Mouse (Mus musculus): ENCODE measurements around the gene Gpr37l1. TPM values are rescaled to one million over a fixed set of nuclear protein-coding genes. Genes with fewer than 3 reads are reported as not detected.
"Not testable (repeated sequence)": the region's sequence is repeated elsewhere in the genome, so short reads cannot be mapped to it uniquely, and the experiment has no call there.

Gpr37l1 gene
- total RNA-seq, 2 experiments from 2014 or later = 193 to 194 TPM

DNA sequence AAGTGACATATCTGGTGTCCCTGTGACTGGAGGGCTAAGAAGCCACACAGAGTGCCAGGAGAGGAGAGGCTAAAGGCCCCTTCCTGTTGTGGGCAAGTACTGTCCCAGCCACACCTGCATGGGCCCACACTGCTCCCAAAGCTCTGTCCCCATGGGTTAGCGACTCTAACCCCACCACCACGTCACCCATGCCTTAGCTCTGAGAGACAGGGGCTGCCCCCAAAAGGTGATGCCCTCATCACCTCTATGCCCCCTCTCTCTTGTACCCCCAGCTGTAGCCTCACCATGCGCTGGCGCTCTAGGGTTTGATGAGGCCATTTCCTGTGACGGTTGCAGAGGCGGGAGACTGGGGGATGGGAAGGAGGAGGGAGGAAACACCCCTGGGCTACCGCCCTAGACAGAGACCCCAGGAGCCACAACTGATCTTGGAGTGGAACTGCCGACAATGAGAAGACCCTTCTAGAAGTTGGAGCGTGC is 34.5 kb downstream of the Gpr37l1 start:
- H3K27ac ChIP-seq = no peak overlapping the region
- no peak for DNase-seq (ENCODE audit: low spot score in 2 of 2)
- TF ChIP-seq CTCF (conservative IDR thresholded peaks at IDR 0.05) = no peak
- no peak overlapping the region for H3K4me3 ChIP-seq

DNA sequence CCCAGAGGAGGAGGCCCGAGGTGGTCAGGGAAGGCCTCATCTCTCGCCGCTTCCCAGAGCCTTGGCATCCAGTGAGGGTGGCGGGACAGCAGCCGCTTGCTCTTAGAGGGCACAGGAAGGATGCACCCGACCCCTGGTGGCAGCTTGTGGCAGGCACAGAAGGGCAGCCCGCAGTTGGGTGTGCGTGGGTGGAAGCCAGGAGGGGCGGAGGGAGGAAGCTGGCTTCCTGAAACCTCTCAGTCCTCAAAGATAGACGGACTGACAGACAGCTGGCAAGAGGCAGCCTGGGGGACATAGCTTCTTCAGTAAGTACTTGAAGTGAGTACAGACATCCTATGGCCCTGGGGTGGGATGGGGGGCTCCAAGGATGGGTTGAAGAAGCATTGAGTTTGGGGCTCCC is 35.0 kb downstream of the Gpr37l1 start, which contains the start of gene Ptpn7:
Gene Ptpn7, plus strand, starts transcription at position 228 of the 400 bp plus-strand sequence.
- TF ChIP-seq CTCF (conservative IDR thresholded peaks at IDR 0.05) = peak; percentile 78
- Histone ChIP-seq H3K27ac (no peak within 1 kb of the TSS), H3K4me3 (no peak within 1 kb of the TSS)
- DNase-seq (ENCODE audit: low spot score in 2 of 2) = no peak

DNA sequence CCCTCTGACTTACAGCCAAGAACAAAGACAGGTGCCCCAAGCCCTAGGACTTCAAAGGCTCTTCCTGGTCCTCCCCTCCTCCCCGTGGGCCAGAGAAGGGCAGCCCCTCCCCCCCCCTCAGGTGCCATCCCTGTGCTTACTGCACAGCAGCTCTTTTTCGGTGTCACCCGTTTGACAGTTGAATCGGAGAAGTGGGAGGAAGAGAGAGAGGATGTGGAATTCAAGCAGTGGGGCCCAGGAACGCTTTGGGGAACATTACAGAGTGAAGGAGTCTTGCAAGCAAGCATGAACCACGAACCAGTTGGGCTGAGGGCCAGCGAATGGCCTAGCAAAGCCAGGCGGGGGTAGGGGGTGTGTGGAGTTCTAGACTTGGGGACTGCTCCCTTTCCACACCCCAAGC is 35.9 kb downstream of the Gpr37l1 start:
- Histone ChIP-seq H3K4me3 (no peak overlapping the region), H3K27ac (no peak overlapping the region)
- TF ChIP-seq CTCF (conservative IDR thresholded peaks at IDR 0.05) = no peak
- no peak for DNase-seq (ENCODE audit: low spot score in 2 of 2)

DNA sequence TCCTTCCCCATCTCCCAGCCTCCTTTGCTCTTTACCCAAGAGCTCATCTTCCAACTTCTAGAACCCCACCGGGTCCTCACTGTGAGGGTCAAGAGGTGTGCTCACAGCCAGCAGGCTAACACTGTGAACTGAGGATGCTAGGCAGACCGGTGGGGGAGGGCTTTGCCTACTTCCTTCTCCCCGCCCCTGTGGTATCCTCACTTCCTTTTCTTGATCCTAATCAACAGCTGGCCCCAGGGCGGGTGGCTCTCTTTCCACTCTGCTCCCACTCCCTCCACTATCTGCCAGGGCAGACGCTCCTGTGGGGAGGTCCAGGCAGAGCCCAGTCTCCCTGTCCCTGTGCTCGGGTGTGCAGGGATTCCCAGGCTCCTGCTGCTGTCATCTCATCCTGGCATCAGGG is 36.4 kb downstream of the Gpr37l1 start:
- Histone ChIP-seq H3K4me3 (no peak overlapping the region), H3K27ac (no peak overlapping the region)
- TF ChIP-seq CTCF (conservative IDR thresholded peaks at IDR 0.05) = no peak
- no peak for DNase-seq (ENCODE audit: low spot score in 2 of 2)

DNA sequence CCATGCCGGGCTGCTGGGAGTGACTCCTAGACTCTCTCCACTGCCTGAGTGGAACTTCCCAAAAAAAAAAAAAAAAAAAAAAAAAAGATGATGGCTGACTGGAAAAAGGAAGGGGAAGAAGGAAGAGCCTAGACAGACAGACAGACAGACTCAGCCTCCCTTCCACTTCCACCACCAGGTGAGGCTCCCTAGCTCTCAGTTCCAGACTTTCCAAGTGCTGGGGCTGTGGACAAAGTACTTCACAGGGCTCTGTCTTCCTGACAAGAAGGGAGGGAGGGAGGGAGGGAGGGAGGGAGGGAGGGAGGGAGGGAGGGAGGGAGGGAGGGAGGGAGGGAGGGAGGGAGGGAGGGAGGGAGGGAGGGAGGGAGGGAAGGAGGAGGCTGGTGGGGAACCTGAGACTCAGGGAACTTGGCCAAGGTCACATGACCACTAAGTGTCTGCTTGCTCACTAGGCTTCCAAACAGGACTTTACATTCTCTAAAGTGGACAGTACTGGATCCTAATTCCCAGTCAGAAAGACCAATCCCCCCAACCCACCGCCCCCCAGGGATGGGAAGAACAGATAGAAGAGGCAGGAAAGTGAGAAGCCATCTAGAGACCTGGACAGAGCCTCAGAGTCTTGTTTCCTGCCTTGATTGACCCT is 37.0 kb downstream of the Gpr37l1 start:
- DNase-seq (ENCODE audit: low spot score in 2 of 2) = no peak
- Histone ChIP-seq H3K4me3 (no peak overlapping the region), H3K27ac (no peak overlapping the region)
- peak; percentile 11; the same call in 1 of the 2 replicates for TF ChIP-seq CTCF (conservative IDR thresholded peaks at IDR 0.05)

DNA sequence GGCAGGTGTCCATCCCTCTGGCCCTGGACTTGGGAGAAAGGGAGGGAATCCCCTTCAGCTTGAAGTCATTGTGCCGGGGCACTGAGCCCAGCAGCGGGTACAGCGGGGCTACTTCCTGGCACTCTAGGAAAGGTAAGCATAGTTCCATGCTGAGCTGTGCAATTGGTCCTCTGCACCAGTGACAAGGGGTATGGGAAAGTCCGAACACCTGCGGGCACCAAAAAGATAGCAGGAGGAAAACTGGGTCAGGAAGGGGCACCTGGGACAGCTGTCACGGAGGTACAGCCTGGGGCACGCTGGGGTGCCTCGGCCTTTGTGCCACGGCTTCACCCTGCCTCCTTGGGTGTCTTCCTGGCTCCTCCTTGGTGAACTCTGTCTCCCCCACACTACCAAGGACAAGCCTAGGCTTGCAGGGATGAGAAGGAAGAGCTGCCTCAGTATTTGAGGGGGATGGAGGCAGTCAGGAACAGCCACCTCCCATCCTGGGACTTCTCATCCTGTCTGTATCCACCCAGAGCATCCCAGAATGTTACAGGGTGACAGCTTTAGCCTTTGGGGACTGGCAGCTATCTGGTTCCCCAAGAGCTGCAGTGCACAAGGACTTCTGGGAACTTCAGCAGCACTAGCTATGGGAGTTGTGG is 37.8 kb downstream of the Gpr37l1 start:
- DNase-seq (ENCODE audit: low spot score in 2 of 2) = no peak
- H3K27ac ChIP-seq = no peak overlapping the region

DNA sequence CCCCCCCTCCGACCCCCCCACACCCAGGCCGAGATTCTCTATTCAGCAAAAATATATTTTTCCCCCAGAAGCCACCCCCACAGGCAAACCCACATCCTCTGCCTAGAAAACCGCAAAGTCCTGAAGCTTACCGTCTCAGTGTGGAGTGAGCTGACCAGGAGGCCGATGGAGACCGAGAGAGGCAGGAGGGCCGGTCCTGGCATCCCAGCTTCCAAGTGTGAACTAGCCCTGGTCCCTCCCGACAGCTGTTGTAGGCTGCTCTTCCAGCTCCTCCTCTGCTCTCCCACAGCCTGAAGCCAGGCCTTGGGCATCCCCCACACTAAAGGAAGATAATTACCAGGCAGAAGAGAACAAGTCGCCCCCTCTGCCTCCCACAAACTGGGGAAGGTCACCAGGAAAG is 38.5 kb downstream of the Gpr37l1 start:
- Histone ChIP-seq H3K27ac (no peak overlapping the region), H3K4me3 (no peak overlapping the region)
- no peak for TF ChIP-seq CTCF (conservative IDR thresholded peaks at IDR 0.05)
- no peak for DNase-seq (ENCODE audit: low spot score in 2 of 2)

More for the DNA sequence above, 37.8 kb downstream of the Gpr37l1 start:
- no peak overlapping the region for H3K4me3 ChIP-seq
- TF ChIP-seq CTCF (conservative IDR thresholded peaks at IDR 0.05) = no peak

DNA sequence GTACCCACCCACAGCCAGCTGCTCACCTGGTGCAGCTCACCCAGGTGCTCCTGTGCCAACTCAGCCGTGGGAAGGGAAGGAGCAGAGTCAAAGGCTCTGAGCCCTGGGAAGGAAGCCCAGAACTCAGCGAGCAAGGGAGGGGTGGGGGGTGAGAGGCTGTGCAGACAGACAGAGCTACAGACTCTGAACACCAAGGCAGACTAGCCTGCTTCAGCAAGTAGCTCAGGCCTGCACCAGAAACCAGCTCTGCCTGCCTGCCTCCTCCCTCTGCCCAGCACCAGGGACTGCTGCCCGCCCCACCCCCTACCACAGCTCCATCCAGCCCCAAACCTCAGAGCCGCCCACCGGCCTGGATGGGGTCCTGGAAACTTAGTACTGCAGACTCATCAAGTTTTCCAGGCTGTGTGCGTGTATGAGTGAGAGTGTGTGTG is 39.5 kb downstream of the Gpr37l1 start:
- no peak for DNase-seq (ENCODE audit: low spot score in 2 of 2)
- Histone ChIP-seq H3K4me3 (no peak overlapping the region), H3K27ac (no peak overlapping the region)
- no peak for TF ChIP-seq CTCF (conservative IDR thresholded peaks at IDR 0.05)

DNA sequence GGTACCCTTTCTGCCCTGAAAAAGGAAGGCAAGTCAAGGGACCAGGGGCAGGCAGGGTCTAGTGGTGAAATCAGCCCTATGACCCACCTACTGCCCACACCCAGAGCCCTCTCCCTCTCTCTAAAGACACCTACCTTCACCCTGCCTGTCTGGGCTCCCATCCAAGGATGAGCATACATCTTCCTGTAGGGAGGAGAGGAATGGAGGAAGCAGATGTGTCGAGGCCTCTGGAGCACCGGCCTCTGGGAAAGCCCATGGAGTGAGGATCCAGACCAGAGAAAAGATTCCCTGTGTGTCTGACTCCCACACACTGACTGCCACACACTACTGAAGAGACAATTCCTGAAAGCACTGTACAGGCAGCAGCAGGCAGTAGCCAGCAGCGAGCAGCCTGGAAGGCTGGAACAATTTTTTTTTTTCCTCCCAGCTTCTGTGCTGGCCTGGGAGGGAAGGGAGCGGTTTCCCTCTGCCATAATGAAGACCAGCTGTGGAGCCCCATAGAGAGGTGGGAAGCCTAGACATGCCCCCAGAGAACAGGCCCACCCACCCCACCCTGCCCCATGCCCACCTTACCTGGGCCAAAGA is 40.9 kb downstream of the Gpr37l1 start:
- Histone ChIP-seq H3K4me3 (no peak overlapping the region), H3K27ac (no peak overlapping the region)
- no peak for DNase-seq (ENCODE audit: low spot score in 2 of 2)
- TF ChIP-seq CTCF (conservative IDR thresholded peaks at IDR 0.05) = no peak

DNA sequence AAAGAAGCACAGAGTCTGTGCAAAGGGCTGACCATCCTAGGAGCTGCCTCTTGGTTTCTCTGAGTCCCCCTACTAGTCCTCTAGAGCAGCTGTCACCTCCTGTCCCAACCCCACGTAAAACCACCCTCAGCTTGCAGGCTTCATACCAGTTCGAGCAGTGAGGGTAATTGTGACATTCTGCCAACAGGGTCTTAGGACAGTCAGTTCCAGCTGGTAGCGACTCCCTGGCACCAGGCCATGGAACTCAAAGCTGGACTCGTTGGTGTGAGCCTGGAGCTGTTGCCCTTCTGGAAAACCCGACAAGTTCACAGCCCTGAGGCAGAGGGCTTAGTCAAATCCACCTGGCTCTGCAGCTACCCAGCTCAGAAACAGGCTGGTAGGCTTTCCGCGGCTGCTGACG is 41.5 kb downstream of the Gpr37l1 start:
- no peak for TF ChIP-seq CTCF (conservative IDR thresholded peaks at IDR 0.05)
- no peak overlapping the region for H3K4me3 ChIP-seq
- no peak for DNase-seq (ENCODE audit: low spot score in 2 of 2)
- no peak overlapping the region for H3K27ac ChIP-seq

DNA sequence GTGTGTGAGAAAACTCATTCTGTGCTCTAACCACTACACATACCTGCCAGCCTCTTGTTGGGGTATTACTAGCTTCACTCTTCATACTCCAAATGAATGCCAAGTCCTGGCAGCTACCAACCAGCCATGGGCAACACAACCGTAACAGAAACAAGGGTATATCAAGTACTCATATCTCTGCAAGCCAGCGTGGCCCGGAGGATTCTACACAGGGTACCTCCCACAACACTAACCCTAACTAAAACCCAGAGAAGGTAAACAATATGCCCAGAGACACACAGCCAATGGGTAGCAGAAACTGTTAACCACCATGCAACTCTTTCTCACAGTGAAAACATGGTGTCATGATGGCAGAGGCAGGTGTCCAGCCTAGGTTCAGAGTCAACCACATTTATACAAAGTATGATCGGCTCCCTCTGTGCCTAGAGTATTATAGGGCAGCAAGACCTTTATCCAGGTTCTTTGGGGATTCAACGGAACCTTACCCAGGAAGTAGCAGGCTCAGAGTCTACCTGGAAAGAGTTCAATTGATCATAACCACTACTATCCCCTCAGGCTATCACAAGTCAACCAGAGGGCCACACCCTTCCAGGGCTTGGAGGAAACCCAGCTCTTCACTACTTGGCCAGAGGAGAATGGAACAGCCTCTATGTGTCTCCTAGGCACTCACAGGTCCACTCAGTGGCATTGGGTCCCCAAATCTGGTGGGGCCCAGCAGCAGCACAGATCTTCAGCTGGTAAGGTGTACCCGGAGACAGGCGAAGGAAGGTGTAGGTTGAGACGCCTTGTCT is 42.7 kb downstream of the Gpr37l1 start:
- no peak for TF ChIP-seq CTCF (conservative IDR thresholded peaks at IDR 0.05)
- DNase-seq (ENCODE audit: low spot score in 2 of 2) = no peak
- Histone ChIP-seq H3K4me3 (no peak overlapping the region), H3K27ac (no peak overlapping the region)

DNA sequence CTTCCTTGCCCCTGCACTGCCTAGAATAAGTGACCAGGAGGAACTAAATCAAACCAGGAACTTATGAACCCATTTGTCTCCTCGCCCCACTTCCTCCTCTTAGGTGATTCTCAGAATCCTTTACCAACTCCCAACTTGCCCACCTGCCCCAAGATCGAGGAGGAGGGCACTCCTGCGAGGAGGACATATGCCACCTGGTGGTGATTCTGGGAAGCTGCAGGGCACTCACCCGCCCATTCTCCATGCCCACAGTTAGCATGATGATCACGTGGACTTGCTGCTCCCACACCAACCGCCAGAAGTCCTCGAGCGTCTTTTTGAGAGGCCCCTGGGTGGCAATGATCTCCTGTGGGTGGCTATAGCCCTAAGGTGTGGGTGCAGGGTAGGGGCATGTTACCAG is 54.8 kb downstream of the Gpr37l1 start:
- H3K27ac ChIP-seq = no peak overlapping the region
- TF ChIP-seq CTCF (conservative IDR thresholded peaks at IDR 0.05) = peak; percentile 97
- peak; percentile 26 to 47 for DNase-seq (ENCODE audit: low spot score in 2 of 2)
- H3K4me3 ChIP-seq = no peak overlapping the region

DNA sequence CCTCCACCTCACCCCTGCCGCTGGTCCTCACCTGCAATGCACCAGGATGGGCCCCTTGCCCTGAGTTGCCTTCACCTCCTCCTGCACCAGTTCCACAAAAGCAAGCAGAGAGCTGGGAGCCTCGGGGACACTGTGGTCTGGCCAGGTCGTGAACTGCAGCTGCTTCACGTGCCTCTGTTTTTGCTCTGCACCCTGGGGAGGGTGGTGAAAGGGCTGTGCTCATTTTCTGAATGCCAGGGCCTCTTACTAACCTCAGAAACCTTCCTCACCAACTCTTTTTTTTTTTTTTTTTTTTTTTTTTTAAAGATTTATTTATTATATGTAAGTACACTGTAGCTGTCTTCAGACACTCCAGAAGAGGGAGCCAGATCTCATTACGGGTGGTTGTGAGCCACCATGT is 56.2 kb downstream of the Gpr37l1 start:
- not testable (repeated sequence) for DNase-seq (ENCODE audit: low spot score in 2 of 2); H3K27ac ChIP-seq; H3K4me3 ChIP-seq

Other genes with a start within 250 kb of the Gpr37l1 start
- 10 to 100 TPM; 76.6 to 77.5 TPM for gene Ppp1r12b, start 211.7 kb downstream of the Gpr37l1 start, total RNA-seq (2021)
- 1 to 10 TPM; 1.5 to 1.6 TPM for gene Ube2t, start 205.1 kb downstream of the Gpr37l1 start, total RNA-seq (2021)
- gene Lgr6, start 62.4 kb downstream of the Gpr37l1 start, total RNA-seq (2021) = 1 to 10 TPM; 2.4 TPM
- not detected for gene Ptpn7, start 35.0 kb downstream of the Gpr37l1 start, total RNA-seq (2021)
- 100 to 1,000 TPM; 247 to 258 TPM for gene Arl8a, start 20.9 kb downstream of the Gpr37l1 start, total RNA-seq (2021)
- not detected for gene Elf3, start 90.9 kb upstream of the Gpr37l1 start, total RNA-seq (2021)
- 10 to 100 TPM; 60.3 to 65.3 TPM for gene Rnpep, start 116.4 kb upstream of the Gpr37l1 start, total RNA-seq (2021)
- 100 to 1,000 TPM; 177 to 178 TPM for gene Timm17a, start 146.1 kb upstream of the Gpr37l1 start, total RNA-seq (2021)
- under 1 TPM; 0.39 to 0.61 TPM for gene Lmod1, start 157.1 kb upstream of the Gpr37l1 start, total RNA-seq (2021)
- 100 to 1,000 TPM; 121 TPM for gene Shisa4, start 207.6 kb upstream of the Gpr37l1 start, total RNA-seq (2021)

Data from layer of hippocampus, adult 2 months (tissue).